Mouse (Mus musculus): ENCODE data around the gene Ckm. TPM values are rescaled to one million over a fixed set of nuclear protein-coding genes. Genes with fewer than 3 reads are reported as not detected.

Ckm gene
- polyA plus RNA-seq, 1 experiment from 2014 or later: not detected

DNA sequence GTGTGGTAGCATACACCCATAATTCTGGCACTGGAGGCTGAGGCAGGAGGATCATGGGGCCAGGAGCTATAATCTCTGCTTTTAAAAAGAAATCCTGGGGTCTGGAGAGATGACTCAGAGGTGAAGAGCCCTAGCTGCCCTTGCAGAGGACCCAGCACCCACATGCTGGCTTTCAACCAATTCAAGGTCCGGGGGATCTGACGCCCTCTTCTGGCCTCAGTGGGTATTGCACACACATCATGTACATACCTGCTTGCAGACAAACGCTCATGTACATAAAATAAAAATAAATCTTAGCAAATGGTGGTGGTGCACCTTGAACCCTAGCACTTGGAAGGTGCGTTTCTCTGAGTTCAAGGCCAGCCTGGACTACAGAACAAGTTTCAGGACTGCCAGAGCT is 3.6 kb upstream of the Ckm start:
- H3K4me3 ChIP-seq: no peak overlapping the region
- H3K9me3 ChIP-seq: peaks cover 11% of the 10 kb centered on the region
- H3K36me3 ChIP-seq: no peaks in the 10 kb centered on the region
- DNase-seq (ENCODE audit: low spot score): no peak
- WGBS: 80% methylated on average over 4 of the region's 4 CpGs
- no peak overlapping the region for H3K27ac ChIP-seq
- peaks cover 27% of the 10 kb centered on the region for H3K4me1 ChIP-seq (replicated peaks)
- peaks cover 71% of the 10 kb centered on the region for H3K27me3 ChIP-seq (ENCODE audit: insufficient read depth, poor library complexity, severe bottlenecking)

DNA sequence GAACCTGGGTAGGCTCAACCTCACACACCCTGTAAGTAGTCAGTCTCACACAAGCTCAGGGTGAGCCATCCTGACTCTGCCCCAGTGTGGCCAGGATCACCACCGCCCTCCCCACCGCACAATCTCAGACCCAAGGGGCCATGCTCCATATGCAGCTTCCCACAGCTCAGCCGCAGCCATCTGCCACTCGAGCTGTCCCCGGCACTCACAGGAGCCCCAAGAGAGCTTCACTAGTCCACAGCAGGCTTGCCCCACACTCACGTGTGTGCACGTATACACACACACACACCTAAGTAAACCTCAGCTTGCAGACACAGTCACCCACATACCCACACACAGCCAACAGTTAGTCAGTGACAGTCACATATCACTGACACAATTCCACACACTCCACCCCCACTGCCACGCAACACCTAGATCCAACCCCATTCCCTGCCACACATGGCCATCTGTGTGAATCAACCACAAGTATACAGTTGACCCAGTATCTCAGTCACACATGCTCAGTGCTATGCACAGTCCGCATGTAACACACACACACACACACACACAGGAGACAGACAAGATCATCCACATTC is 2.0 kb upstream of the Ckm start:
- Histone ChIP-seq H3K27ac (no peak overlapping the region), H3K36me3 (no peaks in the 10 kb centered on the region), H3K9me3 (peaks cover 11% of the 10 kb centered on the region), H3K4me1 (replicated peaks) (peaks cover 27% of the 10 kb centered on the region), H3K27me3 (ENCODE audit: insufficient read depth, poor library complexity, severe bottlenecking) (peaks cover 81% of the 10 kb centered on the region), H3K4me3 (no peak overlapping the region)
- no peak for DNase-seq (ENCODE audit: low spot score)
- WGBS: 80% methylated on average over 9 of the region's 9 CpGs

DNA sequence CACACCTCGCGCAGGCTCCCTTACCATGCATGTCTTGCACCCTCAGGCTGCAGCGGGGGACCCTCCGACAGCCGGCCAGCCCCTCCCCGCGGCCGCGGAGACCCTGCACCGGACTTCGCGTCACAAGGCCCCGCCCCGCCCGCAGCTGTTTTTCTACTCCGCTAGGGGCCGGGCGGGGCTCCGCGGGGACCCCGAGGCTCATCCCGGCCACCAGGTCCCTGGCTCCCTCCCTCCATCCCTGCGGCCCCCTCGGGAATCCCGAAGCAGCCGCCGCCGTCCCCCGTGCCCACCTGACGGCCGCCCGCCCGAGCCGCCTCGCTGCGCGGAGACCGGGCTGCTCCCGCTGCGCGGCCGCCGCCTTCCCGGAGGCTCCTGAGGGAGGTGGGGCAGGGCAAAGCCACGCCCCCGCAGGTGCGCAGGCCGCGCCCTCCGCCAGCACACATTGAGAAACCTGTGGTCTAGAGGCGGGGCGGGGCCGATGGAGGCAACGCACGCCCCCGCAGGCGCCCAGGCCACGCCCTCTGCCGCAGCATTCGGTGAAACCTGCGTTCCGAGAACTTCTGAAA is 762 bp upstream of the Ckm start, which contains the start of gene Klc3:
Gene Klc3 (minus strand): TSS at position 374 of the 566 bp plus-strand sequence.
- Histone ChIP-seq H3K9me3 (peaks cover 11% of the 10 kb centered on the region), H3K4me1 (replicated peaks) (peaks cover 27% of the 10 kb centered on the region), H3K27ac (peak within 1 kb of the TSS; percentile 72), H3K27me3 (ENCODE audit: insufficient read depth, poor library complexity, severe bottlenecking) (peaks cover 79% of the 10 kb centered on the region), H3K4me3 (peak within 1 kb of the TSS; percentile 74), H3K36me3 (no peaks in the 10 kb centered on the region)
- under 1% methylated on average over 62 of the region's 62 CpGs for WGBS
- DNase-seq (ENCODE audit: low spot score): peak; percentile 46

DNA sequence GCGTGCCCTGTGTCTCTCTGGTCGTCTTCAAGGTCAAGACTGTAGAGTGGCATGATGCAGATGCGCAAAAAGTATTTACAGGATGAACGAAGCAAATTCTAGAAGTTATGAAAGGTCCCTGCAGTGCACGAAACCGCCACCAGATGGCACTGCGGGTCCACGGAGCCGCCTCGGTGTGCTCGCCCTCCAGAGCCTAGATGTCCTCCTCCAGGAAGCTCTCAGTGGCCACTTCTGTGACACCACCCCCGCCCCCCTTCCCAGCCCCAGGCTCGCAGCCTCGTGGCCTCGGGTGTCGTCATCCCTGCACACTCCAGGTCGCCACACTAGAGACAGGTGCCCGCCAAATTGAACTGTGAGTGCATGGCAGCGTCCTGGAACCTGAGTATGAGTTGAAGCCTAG is 841 bp downstream of the Ckm start:
- Histone ChIP-seq H3K4me1 (replicated peaks) (peaks cover 23% of the 10 kb centered on the region), H3K36me3 (no peaks in the 10 kb centered on the region), H3K27me3 (ENCODE audit: insufficient read depth, poor library complexity, severe bottlenecking) (peaks cover 63% of the 10 kb centered on the region), H3K9me3 (peaks cover 11% of the 10 kb centered on the region), H3K27ac (no peak overlapping the region), H3K4me3 (peak overlapping the region; percentile 32)
- 4% methylated on average over 19 of the region's 19 CpGs for WGBS
- peak; percentile 86 for DNase-seq (ENCODE audit: low spot score)

DNA sequence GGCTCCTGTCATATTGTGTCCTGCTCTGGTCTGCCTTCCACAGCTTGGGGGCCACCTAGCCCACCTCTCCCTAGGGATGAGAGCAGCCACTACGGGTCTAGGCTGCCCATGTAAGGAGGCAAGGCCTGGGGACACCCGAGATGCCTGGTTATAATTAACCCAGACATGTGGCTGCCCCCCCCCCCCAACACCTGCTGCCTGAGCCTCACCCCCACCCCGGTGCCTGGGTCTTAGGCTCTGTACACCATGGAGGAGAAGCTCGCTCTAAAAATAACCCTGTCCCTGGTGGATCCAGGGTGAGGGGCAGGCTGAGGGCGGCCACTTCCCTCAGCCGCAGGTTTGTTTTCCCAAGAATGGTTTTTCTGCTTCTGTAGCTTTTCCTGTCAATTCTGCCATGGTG is 5.2 kb downstream of the Ckm start:
- WGBS: 59% methylated on average over 6 of the region's 6 CpGs
- no peak for DNase-seq (ENCODE audit: low spot score)

DNA sequence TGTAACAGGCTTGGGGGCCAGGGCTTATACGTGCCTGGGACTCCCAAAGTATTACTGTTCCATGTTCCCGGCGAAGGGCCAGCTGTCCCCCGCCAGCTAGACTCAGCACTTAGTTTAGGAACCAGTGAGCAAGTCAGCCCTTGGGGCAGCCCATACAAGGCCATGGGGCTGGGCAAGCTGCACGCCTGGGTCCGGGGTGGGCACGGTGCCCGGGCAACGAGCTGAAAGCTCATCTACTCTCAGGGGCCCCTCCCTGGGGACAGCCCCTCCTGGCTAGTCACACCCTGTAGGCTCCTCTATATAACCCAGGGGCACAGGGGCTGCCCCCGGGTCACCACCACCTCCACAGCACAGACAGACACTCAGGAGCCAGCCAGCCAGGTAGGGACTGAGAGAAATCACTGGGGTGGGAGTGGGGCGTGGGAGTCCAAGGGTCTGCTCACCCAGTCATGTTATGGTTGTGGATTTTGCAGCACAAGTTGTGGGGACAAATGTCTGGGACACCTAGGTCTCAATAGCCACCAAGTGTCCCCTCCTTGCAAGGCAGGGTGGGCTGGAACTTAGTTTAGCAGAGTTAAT is 6.3 kb downstream of the Ckm start:
- WGBS: 81% methylated on average over 11 of the region's 11 CpGs
- Histone ChIP-seq H3K36me3 (no peaks in the 10 kb centered on the region), H3K4me3 (no peak overlapping the region), H3K4me1 (replicated peaks) (0 out of 2 replicates have a peak, but pooled peaks cover 10% of the 10 kb centered on the region), H3K27ac (no peak overlapping the region; the same call in 1 of the 2 replicates), H3K9me3 (peaks cover 13% of the 10 kb centered on the region; the same call in 1 of the 2 replicates), H3K27me3 (ENCODE audit: insufficient read depth, poor library complexity, severe bottlenecking) (peaks cover 21% of the 10 kb centered on the region)
- no peak for DNase-seq (ENCODE audit: low spot score)

More for the DNA sequence above, 5.2 kb downstream of the Ckm start:
- H3K36me3 ChIP-seq: no peaks in the 10 kb centered on the region
- peaks cover 13% of the 10 kb centered on the region for H3K4me1 ChIP-seq (replicated peaks)
- H3K27me3 ChIP-seq (ENCODE audit: insufficient read depth, poor library complexity, severe bottlenecking): peaks cover 21% of the 10 kb centered on the region
- no peak overlapping the region for H3K27ac ChIP-seq
- H3K4me3 ChIP-seq: no peak overlapping the region
- peaks cover 13% of the 10 kb centered on the region; the same call in 1 of the 2 replicates for H3K9me3 ChIP-seq

DNA sequence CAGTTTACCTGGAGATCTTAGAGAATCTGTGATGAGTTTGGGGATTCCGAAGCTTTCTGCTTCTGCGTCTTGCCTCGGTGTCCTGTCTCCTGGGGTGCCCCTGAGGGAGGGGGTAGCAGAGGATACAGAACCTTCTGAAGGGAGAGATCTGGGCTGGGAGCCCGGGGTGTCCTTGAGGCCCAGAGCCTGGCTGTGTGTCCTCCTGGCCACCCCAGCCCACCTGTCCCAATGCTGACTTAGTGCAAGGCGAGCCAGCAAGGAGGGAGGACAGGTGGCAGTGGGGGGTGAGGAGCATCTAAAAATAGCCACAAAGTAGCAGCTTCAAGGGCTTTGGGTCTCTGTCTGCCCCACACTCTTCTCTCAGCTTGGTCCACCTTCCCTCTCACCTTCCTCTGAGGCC is 7.2 kb downstream of the Ckm start:
- WGBS: 87% methylated on average over 5 of the region's 5 CpGs

DNA sequence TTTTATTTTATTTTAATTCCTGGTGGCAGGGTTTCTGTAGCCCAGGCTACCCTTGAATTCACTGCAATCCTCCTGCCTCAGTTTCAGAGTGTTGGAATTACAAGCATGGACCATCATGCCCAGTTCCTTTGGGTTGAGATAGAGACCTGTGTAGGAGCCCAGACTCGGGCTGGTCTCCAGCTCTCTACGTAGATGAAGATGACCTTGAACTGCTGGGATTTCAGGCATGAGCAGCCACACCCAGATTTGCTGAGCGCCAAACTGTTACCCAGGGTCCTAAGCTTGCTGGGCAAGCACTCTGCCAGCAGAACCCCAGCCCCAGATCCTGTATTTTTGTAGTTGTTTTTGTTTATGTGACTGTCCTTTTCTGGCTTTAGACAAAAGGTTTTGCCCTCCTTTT is 8.9 kb downstream of the Ckm start:
- peaks cover 34% of the 10 kb centered on the region for H3K27me3 ChIP-seq (ENCODE audit: insufficient read depth, poor library complexity, severe bottlenecking)
- WGBS: 93% methylated on average over 3 of the region's 3 CpGs

More for the DNA sequence above, 7.2 kb downstream of the Ckm start:
- Histone ChIP-seq H3K27me3 (ENCODE audit: insufficient read depth, poor library complexity, severe bottlenecking) (peaks cover 18% of the 10 kb centered on the region), H3K36me3 (no peaks in the 10 kb centered on the region), H3K27ac (no peak overlapping the region), H3K4me1 (replicated peaks) (0 out of 2 replicates have a peak, but pooled peaks cover 10% of the 10 kb centered on the region), H3K9me3 (peaks cover 13% of the 10 kb centered on the region; the same call in 1 of the 2 replicates), H3K4me3 (no peak overlapping the region)
- no peak for DNase-seq (ENCODE audit: low spot score)

DNA sequence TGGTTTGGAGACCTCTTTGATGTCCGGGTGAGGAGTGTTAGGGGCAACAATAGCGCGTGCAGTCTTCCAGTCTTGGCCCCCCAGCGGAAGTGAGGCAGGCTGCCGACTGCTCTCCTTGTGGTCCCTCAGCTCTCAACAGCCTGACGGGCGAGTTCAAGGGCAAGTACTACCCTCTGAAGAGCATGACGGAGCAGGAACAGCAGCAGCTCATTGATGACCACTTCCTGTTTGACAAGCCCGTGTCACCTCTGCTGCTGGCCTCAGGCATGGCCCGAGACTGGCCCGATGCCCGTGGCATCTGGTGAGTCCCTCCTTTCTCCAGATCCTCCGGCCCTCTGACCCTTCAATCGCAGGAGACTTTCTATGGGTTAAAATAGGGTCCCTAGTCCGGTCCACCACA is 12.0 kb downstream of the Ckm start:
- Histone ChIP-seq H3K27ac (no peak overlapping the region), H3K27me3 (ENCODE audit: insufficient read depth, poor library complexity, severe bottlenecking) (peaks cover 64% of the 10 kb centered on the region), H3K36me3 (no peaks in the 10 kb centered on the region), H3K4me3 (no peak overlapping the region), H3K4me1 (replicated peaks) (peaks cover 8% of the 10 kb centered on the region), H3K9me3 (peaks cover 18% of the 10 kb centered on the region)
- no peak for DNase-seq (ENCODE audit: low spot score)
- WGBS: 80% methylated on average over 15 of the region's 15 CpGs

More for the DNA sequence above, 8.9 kb downstream of the Ckm start:
- Histone ChIP-seq H3K4me1 (replicated peaks) (0 out of 2 replicates have a peak, but pooled peaks cover 10% of the 10 kb centered on the region), H3K4me3 (no peak overlapping the region), H3K9me3 (peaks cover 18% of the 10 kb centered on the region), H3K27ac (no peak overlapping the region), H3K36me3 (no peaks in the 10 kb centered on the region)
- DNase-seq (ENCODE audit: low spot score): no peak

DNA sequence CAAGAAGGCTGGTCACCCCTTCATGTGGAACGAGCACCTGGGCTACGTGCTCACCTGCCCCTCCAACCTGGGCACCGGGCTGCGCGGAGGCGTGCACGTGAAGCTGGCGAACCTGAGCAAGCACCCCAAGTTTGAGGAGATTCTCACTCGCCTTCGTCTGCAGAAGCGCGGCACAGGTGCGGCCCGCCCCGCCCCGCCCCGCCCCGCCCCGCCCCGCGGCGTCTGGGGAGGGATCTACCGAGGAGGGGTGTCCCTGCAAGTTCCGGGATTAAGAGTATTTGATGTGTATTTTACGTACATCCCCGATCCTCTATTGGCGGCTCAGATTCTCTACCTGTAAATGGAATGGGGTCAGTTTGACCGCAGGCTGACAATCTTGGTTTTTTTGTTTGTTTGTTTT is 15.5 kb downstream of the Ckm start:
- DNase-seq (ENCODE audit: low spot score): no peak
- no peak overlapping the region for H3K27ac ChIP-seq
- H3K36me3 ChIP-seq: peaks cover 6% of the 10 kb centered on the region
- no peak overlapping the region for H3K4me3 ChIP-seq
- 9% methylated on average over 28 of the region's 28 CpGs for WGBS
- peaks cover 81% of the 10 kb centered on the region for H3K27me3 ChIP-seq (ENCODE audit: insufficient read depth, poor library complexity, severe bottlenecking)
- peaks cover 8% of the 10 kb centered on the region for H3K4me1 ChIP-seq (replicated peaks)
- peaks cover 5% of the 10 kb centered on the region for H3K9me3 ChIP-seq

DNA sequence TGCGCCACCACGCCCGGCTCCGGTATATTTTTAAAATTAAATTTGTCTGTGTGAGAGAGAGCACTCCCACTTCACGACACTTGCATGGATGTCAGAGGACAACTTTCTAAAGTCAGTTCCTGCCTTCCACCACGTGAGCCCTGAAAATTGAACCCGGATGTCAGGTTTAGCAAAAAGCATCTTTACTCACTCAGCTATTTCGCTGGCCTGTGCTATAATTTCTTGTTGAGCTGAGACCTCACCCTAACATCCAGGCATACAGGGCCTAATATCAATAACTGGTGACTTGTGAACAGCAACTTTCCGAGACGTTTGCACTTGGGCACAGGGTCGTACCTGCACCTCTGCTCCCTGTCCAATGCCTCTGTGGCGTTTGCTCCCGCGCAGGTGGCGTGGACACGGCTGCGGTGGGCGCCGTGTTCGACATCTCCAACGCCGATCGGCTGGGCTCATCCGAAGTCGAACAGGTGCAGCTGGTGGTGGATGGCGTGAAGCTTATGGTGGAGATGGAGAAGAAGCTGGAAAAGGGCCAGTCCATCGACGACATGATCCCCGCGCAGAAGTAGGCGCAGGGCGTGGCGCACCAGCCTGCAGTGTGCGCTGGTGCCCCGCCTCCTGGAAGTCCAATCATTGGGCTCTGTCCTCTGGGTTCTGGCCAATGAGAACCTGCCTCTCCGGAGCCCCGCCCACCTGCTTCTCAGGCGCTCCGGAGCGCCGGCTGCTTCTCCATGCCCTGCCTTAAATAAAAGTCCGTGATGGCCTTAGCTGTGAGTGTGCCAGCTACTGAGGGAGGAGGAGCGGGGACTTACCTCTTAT is 16.5 kb downstream of the Ckm start:
- Histone ChIP-seq H3K27me3 (ENCODE audit: insufficient read depth, poor library complexity, severe bottlenecking) (peaks cover 72% of the 10 kb centered on the region), H3K36me3 (peaks cover 15% of the 10 kb centered on the region), H3K27ac (no peak overlapping the region), H3K4me1 (replicated peaks) (peaks cover 8% of the 10 kb centered on the region), H3K9me3 (peaks cover 5% of the 10 kb centered on the region), H3K4me3 (peak overlapping the region; percentile 52)
- peak; percentile 87 for DNase-seq (ENCODE audit: low spot score)
- 13% methylated on average over 43 of the region's 43 CpGs for WGBS

DNA sequence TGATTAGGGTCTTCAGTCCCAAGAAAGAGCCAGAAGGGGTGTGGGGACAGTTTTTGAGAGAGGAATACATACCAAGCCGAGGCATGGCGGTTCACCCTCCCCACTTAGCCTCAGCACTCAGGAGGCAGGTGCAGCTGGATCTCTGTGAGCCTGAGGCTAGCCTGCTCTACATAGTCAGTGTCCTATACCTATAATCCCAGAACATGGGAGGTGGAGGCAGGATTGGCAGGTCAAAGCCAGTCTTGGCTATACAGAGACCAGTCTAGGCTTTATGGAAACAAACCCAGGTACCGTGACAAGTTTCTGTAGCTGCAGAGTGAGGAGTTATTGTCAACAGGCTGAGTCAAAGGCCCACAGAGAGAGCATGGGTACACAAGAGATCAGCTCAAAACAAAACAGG is 18.5 kb downstream of the Ckm start:
- no peak overlapping the region for H3K27ac ChIP-seq

More for the DNA sequence above, 18.5 kb downstream of the Ckm start:
- Histone ChIP-seq H3K9me3 (peaks cover 2% of the 10 kb centered on the region), H3K4me1 (replicated peaks) (peaks cover 10% of the 10 kb centered on the region), H3K36me3 (peaks cover 35% of the 10 kb centered on the region), H3K27me3 (ENCODE audit: insufficient read depth, poor library complexity, severe bottlenecking) (peaks cover 55% of the 10 kb centered on the region), H3K4me3 (no peak overlapping the region)
- DNase-seq (ENCODE audit: low spot score): no peak
- WGBS: 89% methylated on average over 3 of the region's 3 CpGs
